Mouse (Mus musculus) hindbrain, embryonic 14.5 days (tissue): ENCODE results near the gene Maml2. TPM values are rescaled to one million over a fixed set of nuclear protein-coding genes. Genes with fewer than 3 reads are reported as not detected.

Source experiments
- ATAC-seq: fragments of 200-750 bp; cut with Nextera tagmentation; 2 replicates; pipeline ENCODE4 v1.8.0; 2017; ENCODE audit warnings: moderate number of reproducible peaks, mild to moderate bottlenecking, moderate TSS enrichment, moderate library complexity; ENCODE audit not compliant: low FRiP score
- DNase-seq: peaks from one replicate; pipeline ENCODE4 v3.0.0-alpha.2; 2015; ENCODE audit warnings: low spot score
- H3K27ac ChIP-seq: fragments of 300-500 bp; sonication (generic); 2 replicates; pipeline ENCODE4 v1.5.1; 2014; ENCODE audit warnings: mild to moderate bottlenecking, moderate library complexity
- H3K27me3 ChIP-seq: fragments of 300-500 bp; sonication (generic); 2 replicates; pipeline ENCODE4 v1.6.1; 2014; ENCODE audit warnings: mild to moderate bottlenecking, low read length, mixed read lengths; ENCODE audit not compliant: control insufficient read depth, insufficient read depth
- H3K36me3 ChIP-seq: fragments of 300-500 bp; sonication (generic); replicated peaks from 2 replicates; pipeline ENCODE4 v1.6.1; 2014; ENCODE audit not compliant: control insufficient read depth, insufficient read depth
- H3K4me1 ChIP-seq: fragments of 300-500 bp; sonication (generic); replicated peaks from 2 replicates; pipeline ENCODE4 v1.6.1; 2014; ENCODE audit warnings: antibody characterized with exemption, low read length, mixed read lengths; ENCODE audit not compliant: control insufficient read depth, insufficient read depth
- H3K4me2 ChIP-seq: fragments of 300-500 bp; sonication (generic); replicated peaks from 2 replicates; pipeline ENCODE4 v1.6.1; 2014; ENCODE audit warnings: mild to moderate bottlenecking, moderate library complexity
- H3K4me3 ChIP-seq: fragments of 300-500 bp; sonication (generic); replicated peaks from 2 replicates; pipeline ENCODE4 v1.5.1; 2014; ENCODE audit warnings: mild to moderate bottlenecking, low read length
- H3K9ac ChIP-seq: fragments of 300-500 bp; sonication (generic); 2 replicates; pipeline ENCODE4 v1.6.1; 2014
- H3K9me3 ChIP-seq: fragments of 300-500 bp; sonication (generic); 2 replicates; pipeline ENCODE4 v1.6.1; 2016; ENCODE audit warnings: low read length; ENCODE audit not compliant: control insufficient read depth
- WGBS: fragments of 180-500 bp; shearing (Covaris S2); extraction: QIAGEN DNeasy Blood & Tissue Kit; methylation state at CpG from one replicate; pipeline ENCODE4 v1.1.7; 2014; 5-methylcytosine and 5-hydroxymethylcytosine counted together
- polyA plus RNA-seq: library from polyadenylated mRNA; unstranded; fragments of >200 nt; fragmentation: Nextera tagmentation; extraction: Ambion mirVana; gene quantifications from 2 replicates; pipeline ENCODE4 v1.2.1, GENCODE M21; 2014

Maml2 gene
- polyA plus RNA-seq, 1 experiment from 2014 or later = 10.8 TPM

GRCm38 (mm10) chr9:13597736-13598135 is 300.0 kb downstream of the Maml2 start:
- Histone ChIP-seq H3K4me2 (no peak overlapping the region), H3K27ac (no peak overlapping the region), H3K4me1 (peaks cover 17% of the 10 kb centered on the region), H3K4me3 (no peak overlapping the region), H3K27me3 (no peaks in the 10 kb centered on the region), H3K36me3 (no peaks in the 10 kb centered on the region), H3K9ac (no peak overlapping the region), H3K9me3 (no peaks in the 10 kb centered on the region)
- DNase-seq = no peak
- ATAC-seq = no peak
- 88% methylated on average over 6 of the region's 6 CpGs for WGBS

GRCm38 (mm10) chr9:13598596-13599333 is 301.0 kb downstream of the Maml2 start:
- ATAC-seq = no peak

GRCm38 (mm10) chr9:13599334-13599614 is 301.5 kb downstream of the Maml2 start:
- WGBS = 74% methylated on average over 3 of the region's 3 CpGs
- H3K36me3 ChIP-seq = no peaks in the 10 kb centered on the region

More at GRCm38 (mm10) chr9:13598596-13599333, 301.0 kb downstream of the Maml2 start:
- Histone ChIP-seq H3K9ac (no peak overlapping the region), H3K4me1 (peaks cover 17% of the 10 kb centered on the region), H3K4me2 (no peak overlapping the region), H3K27me3 (no peaks in the 10 kb centered on the region), H3K36me3 (no peaks in the 10 kb centered on the region), H3K9me3 (no peaks in the 10 kb centered on the region), H3K27ac (no peak overlapping the region), H3K4me3 (no peak overlapping the region)
- no peak for DNase-seq
- 86% methylated on average over 4 of the region's 4 CpGs for WGBS

GRCm38 (mm10) chr9:13599800-13600199 is 302.0 kb downstream of the Maml2 start:
- no peaks in the 10 kb centered on the region for H3K36me3 ChIP-seq
- H3K4me3 ChIP-seq = no peak overlapping the region
- DNase-seq (no peak), ATAC-seq (no peak)
- WGBS = 95% methylated on average over 6 of the region's 6 CpGs
- no peak overlapping the region for H3K4me2 ChIP-seq
- no peak overlapping the region for H3K9ac ChIP-seq
- H3K4me1 ChIP-seq = peaks cover 11% of the 10 kb centered on the region
- H3K9me3 ChIP-seq = no peaks in the 10 kb centered on the region
- no peaks in the 10 kb centered on the region for H3K27me3 ChIP-seq
- H3K27ac ChIP-seq = no peak overlapping the region

More at GRCm38 (mm10) chr9:13599334-13599614, 301.5 kb downstream of the Maml2 start:
- no peak overlapping the region for H3K4me2 ChIP-seq
- no peak overlapping the region for H3K27ac ChIP-seq
- no peak overlapping the region for H3K4me3 ChIP-seq
- DNase-seq (no peak), ATAC-seq (no peak)
- H3K27me3 ChIP-seq = no peaks in the 10 kb centered on the region
- H3K9me3 ChIP-seq = no peaks in the 10 kb centered on the region
- peaks cover 13% of the 10 kb centered on the region for H3K4me1 ChIP-seq
- no peak overlapping the region for H3K9ac ChIP-seq

GRCm38 (mm10) chr9:13601729-13602128 is 304.0 kb downstream of the Maml2 start:
- no peaks in the 10 kb centered on the region for H3K9me3 ChIP-seq
- no peak for DNase-seq
- no peak overlapping the region for H3K9ac ChIP-seq
- no peak overlapping the region for H3K4me2 ChIP-seq
- H3K27me3 ChIP-seq = no peaks in the 10 kb centered on the region
- no peaks in the 10 kb centered on the region for H3K4me1 ChIP-seq
- no peak overlapping the region for H3K27ac ChIP-seq
- H3K4me3 ChIP-seq = no peak overlapping the region
- no peak for ATAC-seq
- H3K36me3 ChIP-seq = no peaks in the 10 kb centered on the region
- WGBS = 79% methylated on average over 3 of the region's 3 CpGs

- ATAC-seq = peak; percentile 24; the same call in 1 of the 2 replicates
- WGBS = 88% methylated on average over 8 of the region's 8 CpGs
Observed at GRCm38 (mm10) chr9:13603533-13604143, 305.9 kb downstream of the Maml2 start.

GRCm38 (mm10) chr9:13607609-13608185 is 309.9 kb downstream of the Maml2 start:
- ATAC-seq (no peak), DNase-seq (no peak)
- peaks cover 5% of the 10 kb centered on the region; the same call in 1 of the 2 replicates for H3K4me1 ChIP-seq
- no peak overlapping the region for H3K9ac ChIP-seq
- no peaks in the 10 kb centered on the region for H3K9me3 ChIP-seq
- H3K4me3 ChIP-seq = no peak overlapping the region
- no peaks in the 10 kb centered on the region for H3K27me3 ChIP-seq
- no peak overlapping the region for H3K4me2 ChIP-seq
- no peaks in the 10 kb centered on the region for H3K36me3 ChIP-seq
- 76% methylated on average over 8 of the region's 8 CpGs for WGBS
- H3K27ac ChIP-seq = no peak overlapping the region

More at GRCm38 (mm10) chr9:13603533-13604143, 305.9 kb downstream of the Maml2 start:
- Histone ChIP-seq H3K4me2 (no peak overlapping the region), H3K4me1 (no peaks in the 10 kb centered on the region), H3K9ac (no peak overlapping the region), H3K4me3 (no peak overlapping the region), H3K9me3 (no peaks in the 10 kb centered on the region), H3K36me3 (no peaks in the 10 kb centered on the region), H3K27me3 (no peaks in the 10 kb centered on the region), H3K27ac (no peak overlapping the region)
- no peak for DNase-seq

GRCm38 (mm10) chr9:13608532-13609071 is 310.8 kb downstream of the Maml2 start:
- Histone ChIP-seq H3K27me3 (no peaks in the 10 kb centered on the region), H3K27ac (no peak overlapping the region), H3K9ac (no peak overlapping the region), H3K4me1 (peaks cover 11% of the 10 kb centered on the region), H3K9me3 (no peaks in the 10 kb centered on the region), H3K4me2 (no peak overlapping the region), H3K4me3 (no peak overlapping the region), H3K36me3 (no peaks in the 10 kb centered on the region)
- no peak for DNase-seq
- no peak for ATAC-seq
- WGBS = 60% methylated on average over 3 of the region's 3 CpGs

GRCm38 (mm10) chr9:13611561-13611960 is 313.8 kb downstream of the Maml2 start:
- H3K9me3 ChIP-seq = no peaks in the 10 kb centered on the region
- no peak overlapping the region for H3K4me2 ChIP-seq
- H3K36me3 ChIP-seq = no peaks in the 10 kb centered on the region
- WGBS = 64% methylated on average over 3 of the region's 3 CpGs
- no peak for ATAC-seq
- H3K4me1 ChIP-seq = peaks cover 14% of the 10 kb centered on the region
- DNase-seq = no peak
- no peaks in the 10 kb centered on the region for H3K27me3 ChIP-seq
- no peak overlapping the region for H3K27ac ChIP-seq
- no peak overlapping the region for H3K4me3 ChIP-seq
- no peak overlapping the region for H3K9ac ChIP-seq
